Mouse (Mus musculus): ENCODE data around the gene Scarf1. TPM values are rescaled to one million over a fixed set of nuclear protein-coding genes. Genes with fewer than 3 reads are reported as not detected.

Scarf1 gene
- polyA plus RNA-seq, 1 experiment from 2014 or later = 4.6 TPM

- Histone ChIP-seq H3K4me1 (peaks cover 19% of the 10 kb centered on the region), H3K4me3 (no peak overlapping the region), H3K4me2 (peak overlapping the region; percentile 4; the same call in 1 of the 2 replicates), H3K9ac (peak overlapping the region; percentile 17; the same call in 1 of the 2 replicates), H3K36me3 (replicated peaks) (peaks cover 16% of the 10 kb centered on the region), H3K27me3 (replicated peaks) (no peaks in the 10 kb centered on the region), H3K27ac (peak overlapping the region; percentile 83), H3K9me3 (no peaks in the 10 kb centered on the region)
- peak; percentile 86 for ATAC-seq (replicated peaks)
- 5% methylated on average over 12 of the region's 12 CpGs for WGBS
These were observed 59.7 kb downstream of the Scarf1 start for GRCm38 (mm10) chr11:75572854-75573650.

DNA sequence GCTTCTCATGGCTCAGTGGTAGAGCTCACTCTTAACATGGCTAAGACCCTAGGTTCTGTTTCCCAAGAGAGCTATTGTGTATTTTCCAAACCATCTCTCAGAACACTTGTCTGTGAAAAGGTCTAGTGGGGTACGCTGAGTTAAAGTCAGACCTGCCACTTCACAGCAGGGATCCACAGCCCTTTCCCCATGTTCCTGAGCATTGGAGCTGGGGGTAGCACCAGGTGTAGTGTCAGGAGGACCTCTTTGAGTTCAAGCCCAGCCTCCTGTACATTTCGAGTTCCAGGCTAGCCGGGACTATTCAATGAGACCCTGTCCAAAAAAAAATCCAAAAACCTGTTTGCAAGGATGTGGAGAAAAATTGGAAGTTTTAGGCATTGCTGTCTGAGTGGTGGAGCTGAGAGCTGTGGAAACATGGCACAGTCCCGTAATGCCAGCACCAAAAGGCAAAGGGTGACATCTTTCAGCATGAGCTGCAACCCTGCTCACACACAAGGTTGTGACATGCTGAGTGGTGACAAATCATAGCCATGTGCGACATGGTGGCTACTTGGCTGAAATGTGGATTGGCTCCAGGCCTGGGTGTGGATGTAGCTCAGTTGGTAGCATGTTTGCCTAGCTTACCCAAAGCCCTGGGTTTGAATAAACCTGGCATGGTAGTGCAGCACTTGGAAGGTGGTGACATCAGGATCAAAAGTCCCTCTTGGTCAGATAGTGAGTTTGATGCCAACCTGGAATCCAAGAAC is 61.2 kb downstream of the Scarf1 start:
- Histone ChIP-seq H3K4me3 (no peak overlapping the region), H3K4me2 (no peak overlapping the region), H3K4me1 (peaks cover 19% of the 10 kb centered on the region), H3K9ac (no peak overlapping the region), H3K27ac (no peak overlapping the region), H3K9me3 (no peaks in the 10 kb centered on the region), H3K36me3 (replicated peaks) (peaks cover 3% of the 10 kb centered on the region), H3K27me3 (replicated peaks) (no peaks in the 10 kb centered on the region)
- 87% methylated on average over 5 of the region's 5 CpGs for WGBS
- no peak for ATAC-seq (replicated peaks)

DNA sequence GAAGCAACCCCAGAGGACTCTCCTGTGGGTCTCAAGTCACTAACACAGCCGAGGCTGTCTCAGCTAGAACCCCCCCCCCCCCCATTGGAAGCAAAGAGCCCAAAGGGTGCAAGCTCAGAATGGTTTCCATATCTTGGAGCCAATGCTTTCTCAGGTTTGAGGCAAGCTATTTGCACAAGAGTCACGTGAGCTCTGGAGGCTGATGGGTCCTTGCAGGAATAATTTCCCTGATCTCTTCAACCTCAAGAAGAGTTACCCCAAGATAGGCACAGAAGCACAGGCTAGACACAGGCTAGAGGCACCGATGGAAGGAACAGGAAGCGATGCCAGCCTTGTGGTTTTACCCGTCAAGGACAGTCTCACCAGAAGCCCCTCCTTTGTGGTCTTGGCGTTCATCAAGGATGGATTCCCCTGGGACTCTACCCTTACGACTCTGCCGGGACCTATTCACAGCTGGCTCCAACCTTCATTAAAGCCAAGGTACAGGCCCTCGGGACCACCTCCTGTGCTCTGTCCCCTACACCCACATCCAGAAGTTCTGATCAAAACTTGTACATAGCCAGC is 62.3 kb downstream of the Scarf1 start:
- WGBS = 82% methylated on average over 9 of the region's 9 CpGs
- Histone ChIP-seq H3K27me3 (replicated peaks) (no peaks in the 10 kb centered on the region), H3K9ac (no peak overlapping the region), H3K4me2 (no peak overlapping the region), H3K4me1 (peaks cover 19% of the 10 kb centered on the region), H3K4me3 (no peak overlapping the region), H3K9me3 (no peaks in the 10 kb centered on the region), H3K36me3 (replicated peaks) (no peaks in the 10 kb centered on the region; the same call in 1 of the 2 replicates), H3K27ac (no peak overlapping the region)
- ATAC-seq (replicated peaks) = no peak

MicroRNAs within 50 kb of the gene (microRNA counts, 519-probe panel; counts per million panel counts)
- 4,035 counts per million, percentile 90 among the panel's probes with 10 or more counts for microRNA mmu-miR-22

Small RNAs within 50 kb of the gene (microRNA-seq; reads per million reads assigned to microRNA genes)
- gene Mir22 (4,020 reads per million, percentile 90 among the genes with 10 or more reads in this experiment), gene Mir3971 (not detected)

Other genes with a start within 250 kb of the Scarf1 start
- gene Rpa1, start 165.2 kb upstream of the Scarf1 start, polyA plus RNA-seq (2015; fragmentation: Nextera tagmentation; extraction: Ambion mirVana) = 49.1 and 49.6 TPM in 2 replicates
- 16.8 and 17.2 TPM in 2 replicates for gene Smyd4, start 165.1 kb upstream of the Scarf1 start, polyA plus RNA-seq (2015; fragmentation: Nextera tagmentation; extraction: Ambion mirVana)
- gene Serpinf1, start 90.8 kb upstream of the Scarf1 start, polyA plus RNA-seq (2015; fragmentation: Nextera tagmentation; extraction: Ambion mirVana) = 29.8 and 42.7 TPM in 2 replicates
- 0.37 TPM in 1 of 2 replicates, not detected in the other for gene Serpinf2, start 73.9 kb upstream of the Scarf1 start, polyA plus RNA-seq (2015; fragmentation: Nextera tagmentation; extraction: Ambion mirVana)
- gene Wdr81, start 58.8 kb upstream of the Scarf1 start, polyA plus RNA-seq (2015; fragmentation: Nextera tagmentation; extraction: Ambion mirVana) = 8.4 and 8.7 TPM in 2 replicates
- 2.2 and 2.8 TPM in 2 replicates for gene Tlcd2, start 51.8 kb upstream of the Scarf1 start, polyA plus RNA-seq (2015; fragmentation: Nextera tagmentation; extraction: Ambion mirVana)
- gene Prpf8, start 26.7 kb upstream of the Scarf1 start, polyA plus RNA-seq (2015; fragmentation: Nextera tagmentation; extraction: Ambion mirVana) = 54.8 and 56.4 TPM in 2 replicates
- gene Rilp, start 3.4 kb upstream of the Scarf1 start, polyA plus RNA-seq (2015; fragmentation: Nextera tagmentation; extraction: Ambion mirVana) = 1.9 and 2.0 TPM in 2 replicates
- 17.7 and 20.2 TPM in 2 replicates for gene Slc43a2, start 18.2 kb downstream of the Scarf1 start, polyA plus RNA-seq (2015; fragmentation: Nextera tagmentation; extraction: Ambion mirVana)
- 103 and 116 TPM in 2 replicates for gene Pitpna, start 74.6 kb downstream of the Scarf1 start, polyA plus RNA-seq (2015; fragmentation: Nextera tagmentation; extraction: Ambion mirVana)
- gene Inpp5k, start 117.4 kb downstream of the Scarf1 start, polyA plus RNA-seq (2015; fragmentation: Nextera tagmentation; extraction: Ambion mirVana) = 45.1 and 47.0 TPM in 2 replicates
- 9.4 and 9.8 TPM in 2 replicates for gene Myo1c, start 137.0 kb downstream of the Scarf1 start, polyA plus RNA-seq (2015; fragmentation: Nextera tagmentation; extraction: Ambion mirVana)
- 117 and 118 TPM in 2 replicates for gene Crk, start 165.7 kb downstream of the Scarf1 start, polyA plus RNA-seq (2015; fragmentation: Nextera tagmentation; extraction: Ambion mirVana)
- 1,262 and 1,349 TPM in 2 replicates for gene Ywhae, start 219.3 kb downstream of the Scarf1 start, polyA plus RNA-seq (2015; fragmentation: Nextera tagmentation; extraction: Ambion mirVana)

Measured in midbrain, embryonic 15.5 days (tissue).